Mouse (Mus musculus): Measurements from ENCODE around the gene Cyp2d11. TPM values are rescaled to one million over a fixed set of nuclear protein-coding genes. Genes with fewer than 3 reads are reported as not detected.
"Not testable (repeated sequence)": the region's sequence is repeated elsewhere in the genome, so short reads cannot be mapped to it uniquely, and the experiment has no call there.

Cyp2d11 gene
- polyA plus RNA-seq (2016; fragmentation: Nextera tagmentation; extraction: Ambion mirVana): not detected in 2 replicates

DNA sequence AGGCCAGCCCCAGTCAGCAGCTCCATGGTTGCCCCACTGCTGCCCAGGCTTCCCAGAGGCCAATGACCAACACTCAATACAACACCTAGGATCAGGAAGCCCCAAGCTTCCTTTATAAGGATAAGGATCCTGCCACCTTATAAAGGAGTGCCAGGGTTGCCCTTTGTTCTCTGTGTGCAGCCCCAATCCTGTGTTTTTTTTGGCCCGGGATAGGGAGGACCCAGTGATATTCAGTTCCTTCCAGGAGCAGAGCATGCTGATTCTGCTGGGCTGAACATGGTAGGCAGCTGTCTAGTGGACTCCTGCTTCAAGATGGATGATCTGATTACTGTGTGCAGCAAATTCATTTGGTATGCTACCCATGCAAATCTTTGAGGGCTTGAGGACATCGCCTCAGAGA is at the start of gene Cyp2d11:
Gene Cyp2d11, minus strand, starts transcription at position 101 of the 400 bp plus-strand sequence.
- not testable (repeated sequence) for H3K27ac ChIP-seq; H3K9me3 ChIP-seq; H3K27me3 ChIP-seq (ENCODE audit: insufficient read depth, poor library complexity, severe bottlenecking); H3K4me3 ChIP-seq; H3K36me3 ChIP-seq; DNase-seq (ENCODE audit: low spot score); H3K4me1 ChIP-seq (replicated peaks)
- WGBS: 88% methylated on average over 2 of the region's 2 CpGs

DNA sequence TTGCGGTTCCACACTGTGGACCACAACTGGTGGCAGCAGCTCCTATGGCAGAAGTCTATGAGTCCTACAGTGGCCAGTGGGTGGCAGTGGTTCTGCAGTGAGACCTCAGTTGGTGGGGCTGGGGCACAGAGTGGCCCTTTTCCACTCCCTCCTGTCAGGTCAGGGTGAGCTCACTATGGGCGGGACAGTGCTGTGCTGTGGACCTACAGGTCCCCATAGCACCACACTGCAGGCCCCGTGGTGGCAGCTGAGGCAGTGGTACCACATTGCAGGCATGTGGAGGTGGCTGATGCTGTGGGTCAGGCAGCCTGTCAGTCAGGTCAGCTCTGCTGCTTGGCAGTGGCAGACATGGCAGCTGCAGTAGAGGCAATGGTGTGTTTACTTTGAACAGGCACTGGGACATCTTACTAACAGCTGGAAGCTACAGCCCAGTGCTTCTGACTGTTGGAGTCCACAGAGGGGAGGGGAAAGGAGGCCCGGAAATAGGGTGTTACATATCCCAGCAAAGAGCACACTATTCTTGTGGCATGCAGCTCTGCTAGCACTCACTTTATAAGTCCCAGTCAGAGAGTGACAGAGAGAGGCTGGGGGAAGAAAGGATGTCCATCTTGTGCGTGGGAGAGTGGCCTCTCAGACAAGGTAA is 44.3 kb upstream of the Cyp2d11 start:
- no peak for DNase-seq (ENCODE audit: low spot score)
- no peak overlapping the region for H3K4me3 ChIP-seq
- peaks cover 15% of the 10 kb centered on the region for H3K9me3 ChIP-seq
- 73% methylated on average over 5 of the region's 5 CpGs for WGBS
- no peaks in the 10 kb centered on the region for H3K36me3 ChIP-seq
- 0 out of 2 replicates have a peak, but pooled peaks cover 2% of the 10 kb centered on the region for H3K4me1 ChIP-seq (replicated peaks)
- no peaks in the 10 kb centered on the region for H3K27me3 ChIP-seq (ENCODE audit: insufficient read depth, poor library complexity, severe bottlenecking)
- H3K27ac ChIP-seq: no peak overlapping the region

DNA sequence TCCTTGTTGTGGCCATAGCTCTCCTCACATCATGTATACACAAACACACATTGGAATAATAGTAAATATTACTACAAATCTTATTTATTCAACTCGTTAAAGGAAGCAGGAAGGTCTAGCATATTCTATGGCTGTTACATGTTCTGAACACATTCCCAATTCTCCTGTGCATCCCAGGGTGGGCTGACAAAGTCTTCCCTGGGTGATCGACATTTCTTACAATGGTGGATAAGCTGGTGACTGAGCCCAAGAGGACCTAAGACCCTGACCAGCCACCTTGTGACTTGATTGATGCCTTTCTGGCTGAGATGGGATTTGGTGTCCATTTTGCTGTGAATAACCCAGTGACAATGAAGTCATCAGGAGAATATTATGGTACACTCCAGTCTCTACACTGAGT is 41.8 kb upstream of the Cyp2d11 start:
- WGBS: 91% methylated on average over 2 of the region's 2 CpGs
- H3K9me3 ChIP-seq: peaks cover 30% of the 10 kb centered on the region

DNA sequence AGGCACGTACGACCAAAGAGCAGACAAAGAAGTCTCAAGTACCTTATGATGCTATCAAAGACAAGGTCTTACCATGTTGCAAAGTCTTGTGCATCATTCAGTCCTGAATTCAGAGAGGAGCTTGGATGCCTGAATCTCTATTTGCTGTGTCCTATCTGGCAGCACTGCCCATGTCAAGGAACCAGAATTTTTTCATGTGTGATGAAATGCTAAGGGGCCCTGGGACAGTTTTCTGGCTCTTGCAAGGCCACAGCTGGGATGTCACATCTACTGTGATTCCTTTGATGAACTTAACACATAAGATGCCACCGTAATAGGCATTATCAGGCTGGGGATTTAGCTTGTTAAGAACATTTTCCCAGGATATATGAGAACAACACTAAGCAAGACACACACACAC is 41.2 kb upstream of the Cyp2d11 start:
- Histone ChIP-seq H3K9me3 (peaks cover 35% of the 10 kb centered on the region), H3K4me3 (no peak overlapping the region), H3K27me3 (ENCODE audit: insufficient read depth, poor library complexity, severe bottlenecking) (no peaks in the 10 kb centered on the region), H3K36me3 (no peaks in the 10 kb centered on the region), H3K4me1 (replicated peaks) (0 out of 2 replicates have a peak, but pooled peaks cover 2% of the 10 kb centered on the region), H3K27ac (no peak overlapping the region)
- 82% methylated on average over 3 of the region's 3 CpGs for WGBS
- DNase-seq (ENCODE audit: low spot score): no peak

More for the DNA sequence above, 41.8 kb upstream of the Cyp2d11 start:
- no peak for DNase-seq (ENCODE audit: low spot score)
- Histone ChIP-seq H3K36me3 (no peaks in the 10 kb centered on the region), H3K4me1 (replicated peaks) (0 out of 2 replicates have a peak, but pooled peaks cover 2% of the 10 kb centered on the region), H3K27me3 (ENCODE audit: insufficient read depth, poor library complexity, severe bottlenecking) (no peaks in the 10 kb centered on the region), H3K27ac (no peak overlapping the region), H3K4me3 (no peak overlapping the region)

DNA sequence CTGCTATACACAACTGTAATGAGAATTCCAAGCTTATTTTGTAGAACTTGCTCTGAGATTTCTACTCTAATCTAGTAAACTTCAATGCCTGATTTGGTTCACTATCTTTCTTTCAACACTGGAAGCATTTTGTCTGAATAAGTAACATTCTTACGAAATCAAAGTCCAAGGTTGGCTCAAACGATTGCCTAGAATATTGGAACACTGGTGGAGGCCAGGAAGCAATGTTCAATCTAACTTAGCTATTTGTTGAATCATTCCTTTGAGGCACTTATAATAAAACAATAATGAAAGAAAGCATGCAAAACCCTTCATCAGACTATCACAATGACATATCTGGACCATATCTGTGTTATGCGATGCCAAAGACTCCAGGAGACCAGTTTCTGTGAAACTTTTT is 40.7 kb upstream of the Cyp2d11 start:
- 93% methylated on average over 3 of the region's 3 CpGs for WGBS
- H3K4me1 ChIP-seq (replicated peaks): 0 out of 2 replicates have a peak, but pooled peaks cover 2% of the 10 kb centered on the region
- no peak overlapping the region for H3K27ac ChIP-seq

DNA sequence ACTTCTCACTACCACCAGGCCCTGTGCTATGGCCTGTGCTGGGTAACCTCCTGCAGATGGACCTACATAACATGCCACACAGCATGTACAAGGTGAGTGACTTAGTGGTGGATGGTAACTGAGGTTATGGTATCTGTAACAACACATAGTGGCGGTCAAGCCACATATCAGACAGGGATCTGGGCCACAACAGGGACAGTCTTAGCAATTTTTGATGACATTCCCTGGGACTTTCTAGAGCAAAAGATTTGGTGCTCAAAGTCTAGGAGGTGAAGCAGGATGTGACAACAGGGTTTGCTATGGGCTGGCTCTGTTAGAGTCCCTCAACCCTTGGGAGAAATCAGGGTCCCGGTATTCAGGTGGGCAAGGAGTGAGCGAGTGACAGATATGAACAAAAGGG is 39.8 kb upstream of the Cyp2d11 start:
- WGBS: 94% methylated on average over 3 of the region's 3 CpGs
- no peaks in the 10 kb centered on the region for H3K27me3 ChIP-seq (ENCODE audit: insufficient read depth, poor library complexity, severe bottlenecking)
- H3K4me1 ChIP-seq (replicated peaks): 0 out of 2 replicates have a peak, but pooled peaks cover 2% of the 10 kb centered on the region
- peaks cover 47% of the 10 kb centered on the region for H3K9me3 ChIP-seq
- H3K27ac ChIP-seq: no peak overlapping the region
- DNase-seq (ENCODE audit: low spot score): no peak
- no peak overlapping the region for H3K4me3 ChIP-seq
- no peaks in the 10 kb centered on the region for H3K36me3 ChIP-seq

More for the DNA sequence above, 40.7 kb upstream of the Cyp2d11 start:
- Histone ChIP-seq H3K27me3 (ENCODE audit: insufficient read depth, poor library complexity, severe bottlenecking) (no peaks in the 10 kb centered on the region), H3K9me3 (peaks cover 40% of the 10 kb centered on the region), H3K36me3 (no peaks in the 10 kb centered on the region), H3K4me3 (no peak overlapping the region)
- no peak for DNase-seq (ENCODE audit: low spot score)

DNA sequence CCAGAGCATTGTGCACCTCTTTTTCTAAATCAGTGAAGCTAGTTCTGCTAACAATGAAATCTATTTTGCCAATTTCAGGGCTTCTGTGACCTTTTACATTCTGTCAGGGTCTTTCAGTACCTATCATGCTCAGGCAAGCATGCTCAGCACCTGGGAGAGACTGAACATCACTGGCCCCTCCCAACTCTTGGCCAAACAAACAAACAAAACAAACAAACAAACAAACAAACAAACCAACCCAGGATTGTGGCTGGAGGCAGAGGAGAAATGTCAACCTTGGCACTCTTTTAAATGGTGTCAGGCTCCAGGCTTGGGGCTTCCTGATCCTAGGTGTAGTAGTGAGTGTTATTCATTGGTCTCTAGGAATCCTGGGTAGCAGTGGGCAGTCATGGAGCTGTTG is 39.3 kb upstream of the Cyp2d11 start, which contains the start of gene Cyp2d9:
Gene Cyp2d9, plus strand, starts transcription at position 301 of the 400 bp plus-strand sequence.
- Histone ChIP-seq H3K4me1 (replicated peaks) (0 out of 2 replicates have a peak, but pooled peaks cover 2% of the 10 kb centered on the region), H3K4me3 (no peak within 1 kb of the TSS), H3K27me3 (ENCODE audit: insufficient read depth, poor library complexity, severe bottlenecking) (no peaks in the 10 kb centered on the region), H3K27ac (no peak within 1 kb of the TSS), H3K9me3 (peaks cover 51% of the 10 kb centered on the region), H3K36me3 (no peaks in the 10 kb centered on the region)
- DNase-seq (ENCODE audit: low spot score): no peak

DNA sequence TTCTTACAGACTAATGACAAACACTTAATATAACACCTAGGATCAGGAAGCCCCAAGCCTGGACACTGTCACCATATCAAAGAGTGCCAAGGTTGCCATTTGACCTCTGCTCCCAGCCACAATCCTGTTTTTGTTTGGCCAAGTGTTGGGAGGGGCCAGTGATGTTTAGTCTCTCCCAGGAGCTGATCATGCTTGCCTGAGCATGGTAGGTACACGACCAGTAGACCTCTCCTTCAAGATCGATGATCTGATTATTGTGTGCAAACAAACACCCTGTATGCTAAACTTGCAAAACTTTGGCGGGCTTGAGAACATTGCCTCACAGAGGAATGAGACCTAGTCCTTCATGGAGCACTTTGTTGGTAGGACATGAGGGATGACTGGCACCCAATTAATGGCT is 29.6 kb upstream of the Cyp2d11 start:
- Histone ChIP-seq H3K4me1 (replicated peaks) (no peaks in the 10 kb centered on the region), H3K4me3 (no peak overlapping the region), H3K9me3 (0 out of 2 replicates have a peak, but pooled peaks cover 7% of the 10 kb centered on the region), H3K27me3 (ENCODE audit: insufficient read depth, poor library complexity, severe bottlenecking) (no peaks in the 10 kb centered on the region), H3K27ac (no peak overlapping the region), H3K36me3 (no peaks in the 10 kb centered on the region)
- no peak for DNase-seq (ENCODE audit: low spot score)
- WGBS: 80% methylated on average over 3 of the region's 3 CpGs

DNA sequence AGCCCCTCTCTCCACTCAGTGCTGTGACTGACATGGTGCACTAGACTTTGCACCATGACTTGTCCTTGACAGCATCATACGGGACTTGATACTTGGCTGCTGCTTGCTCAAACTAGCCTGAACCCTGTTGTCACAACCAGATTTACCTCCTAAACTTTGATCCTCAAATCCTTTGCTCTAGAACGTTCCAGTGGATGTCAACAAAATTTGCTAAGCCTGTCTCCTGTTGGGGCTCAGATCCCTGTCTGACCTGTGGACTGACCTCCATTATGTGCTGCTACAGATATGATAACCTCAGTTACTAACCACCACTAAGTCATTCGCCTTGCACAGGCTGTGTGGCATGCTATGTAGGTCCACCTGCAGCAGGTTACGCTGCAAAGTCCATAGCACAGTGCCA is 29.1 kb upstream of the Cyp2d11 start:
- H3K4me1 ChIP-seq (replicated peaks): no peaks in the 10 kb centered on the region
- no peak overlapping the region for H3K27ac ChIP-seq
- 0 out of 2 replicates have a peak, but pooled peaks cover 4% of the 10 kb centered on the region for H3K9me3 ChIP-seq
- no peak overlapping the region for H3K4me3 ChIP-seq
- no peaks in the 10 kb centered on the region for H3K36me3 ChIP-seq
- 81% methylated on average over 4 of the region's 4 CpGs for WGBS
- DNase-seq (ENCODE audit: low spot score): no peak
- no peaks in the 10 kb centered on the region for H3K27me3 ChIP-seq (ENCODE audit: insufficient read depth, poor library complexity, severe bottlenecking)

DNA sequence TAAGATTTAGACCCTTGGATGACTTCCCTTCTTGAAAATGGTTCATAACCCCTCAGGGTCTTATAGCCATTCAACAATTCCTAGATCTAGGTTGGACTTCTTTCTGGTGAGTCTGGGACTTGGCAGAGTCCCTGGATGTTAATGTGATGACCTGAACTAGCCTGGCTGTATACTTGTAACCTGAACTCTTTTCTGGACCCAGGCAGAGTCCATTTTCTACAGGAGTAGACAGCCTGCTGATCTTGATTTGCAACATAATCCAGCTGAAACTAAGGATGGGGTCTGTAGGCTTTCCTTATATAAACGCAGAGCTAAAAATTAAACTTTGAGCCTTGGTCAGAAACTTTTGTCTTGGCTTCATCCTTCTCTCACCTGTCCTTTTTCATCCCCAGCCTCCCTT is 24.8 kb upstream of the Cyp2d11 start:
- no peak overlapping the region for H3K4me3 ChIP-seq
- H3K4me1 ChIP-seq (replicated peaks): peaks cover 10% of the 10 kb centered on the region
- H3K27me3 ChIP-seq (ENCODE audit: insufficient read depth, poor library complexity, severe bottlenecking): no peaks in the 10 kb centered on the region
- no peaks in the 10 kb centered on the region for H3K9me3 ChIP-seq
- 74% methylated on average over 1 of the region's 1 CpGs for WGBS
- no peaks in the 10 kb centered on the region for H3K36me3 ChIP-seq
- H3K27ac ChIP-seq: no peak overlapping the region
- DNase-seq (ENCODE audit: low spot score): no peak

DNA sequence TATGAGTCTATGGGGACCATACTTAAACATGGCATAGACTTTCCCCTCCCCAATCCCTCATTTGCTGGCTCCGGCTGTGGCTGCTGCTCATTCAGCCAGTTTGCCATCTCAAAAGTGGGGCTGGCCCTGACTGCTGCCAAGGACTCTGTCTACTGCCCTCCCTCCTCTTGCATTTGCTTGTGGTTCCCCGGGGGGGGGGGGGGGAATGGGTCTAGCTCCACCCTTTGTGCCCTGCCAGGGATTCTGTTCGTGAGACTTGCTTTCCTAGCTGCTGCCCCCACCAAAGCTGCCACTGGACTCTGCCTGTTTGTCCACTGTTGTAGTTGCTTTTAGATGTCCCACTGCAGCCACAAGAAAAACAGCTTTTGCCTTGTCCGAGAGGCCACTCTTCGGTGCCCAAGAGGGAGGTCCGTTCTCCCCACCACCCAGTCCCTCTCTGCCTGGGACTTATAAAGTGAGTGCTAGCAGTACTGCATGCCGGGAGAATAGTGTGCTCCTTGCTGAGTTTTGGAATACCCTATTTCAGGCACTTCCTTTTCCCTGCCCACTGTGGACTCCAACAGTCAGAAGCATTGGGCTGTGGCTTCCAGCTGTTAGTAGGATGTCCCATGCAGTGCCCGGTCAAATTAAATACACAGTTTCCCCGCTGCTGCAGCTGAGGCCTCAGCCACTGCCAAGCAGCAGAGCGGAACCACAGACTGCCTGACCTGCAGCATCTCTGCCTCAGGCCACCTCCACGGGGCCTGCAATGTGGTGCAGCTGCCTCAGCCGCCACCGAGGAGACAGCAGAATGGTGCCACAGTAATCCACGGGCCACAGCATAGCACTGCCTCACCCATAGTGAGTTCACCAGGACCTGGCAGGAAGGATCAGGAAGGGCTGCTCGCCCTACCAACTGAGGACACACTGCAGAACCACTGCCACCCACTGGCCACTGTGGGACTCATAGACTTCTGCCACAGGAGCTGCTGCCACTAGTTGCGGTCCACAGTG is 23.3 kb upstream of the Cyp2d11 start:
- Histone ChIP-seq H3K36me3 (no peaks in the 10 kb centered on the region), H3K9me3 (no peaks in the 10 kb centered on the region), H3K4me3 (peak overlapping the region; percentile 24), H3K27ac (peak overlapping the region; percentile 60), H3K4me1 (replicated peaks) (peaks cover 10% of the 10 kb centered on the region), H3K27me3 (ENCODE audit: insufficient read depth, poor library complexity, severe bottlenecking) (no peaks in the 10 kb centered on the region)
- 20% methylated on average over 16 of the region's 16 CpGs for WGBS
- DNase-seq (ENCODE audit: low spot score): peak; percentile 78

DNA sequence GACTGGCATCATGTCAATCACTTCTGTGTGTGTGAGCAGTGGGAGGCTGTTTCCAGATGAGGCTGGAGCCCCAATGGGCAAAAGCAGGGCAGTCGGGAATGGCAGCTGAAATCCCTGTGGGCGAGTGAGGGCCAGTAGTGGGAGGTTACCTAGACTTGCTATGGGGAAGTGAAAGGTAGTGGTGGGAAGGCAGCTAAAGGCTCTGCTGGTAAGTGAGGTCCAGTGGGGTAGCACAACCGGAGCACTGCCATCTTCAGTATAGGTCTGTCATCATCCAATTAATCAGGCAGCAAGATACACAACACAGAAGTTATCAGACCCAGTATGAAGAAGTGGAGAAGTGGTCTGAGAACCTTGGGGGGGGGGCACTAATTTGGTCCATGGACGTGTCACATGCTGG is 13.7 kb upstream of the Cyp2d11 start:
- 83% methylated on average over 4 of the region's 4 CpGs for WGBS
- no peak overlapping the region for H3K4me3 ChIP-seq
- DNase-seq (ENCODE audit: low spot score): no peak

DNA sequence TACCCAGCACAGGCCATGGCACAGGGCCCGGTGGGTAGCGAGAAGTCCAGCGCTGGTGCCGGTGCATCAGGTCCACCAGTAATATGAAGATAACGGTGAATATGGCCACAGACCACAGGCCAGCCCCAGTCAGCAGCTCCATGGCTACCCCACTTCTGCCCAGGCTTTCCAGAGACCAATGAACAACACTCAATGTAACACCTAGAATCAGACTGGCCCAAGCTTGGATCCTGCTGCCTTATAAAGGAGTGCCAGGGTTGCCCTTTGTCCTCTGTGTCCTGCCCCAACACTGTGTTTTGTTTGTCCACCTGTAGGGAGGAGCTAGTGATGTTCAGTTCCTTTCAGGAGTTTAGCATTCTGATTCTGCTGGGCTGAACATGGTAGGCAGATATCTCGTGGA is 13.2 kb upstream of the Cyp2d11 start, which contains the start of gene Cyp2d10:
Gene Cyp2d10, minus strand, starts transcription at position 215 of the 400 bp plus-strand sequence.
- Histone ChIP-seq H3K4me1 (replicated peaks) (no peaks in the 10 kb centered on the region), H3K4me3 (no peak within 1 kb of the TSS), H3K27me3 (ENCODE audit: insufficient read depth, poor library complexity, severe bottlenecking) (no peaks in the 10 kb centered on the region), H3K27ac (no peak within 1 kb of the TSS), H3K9me3 (no peaks in the 10 kb centered on the region), H3K36me3 (no peaks in the 10 kb centered on the region)
- 94% methylated on average over 6 of the region's 6 CpGs for WGBS
- DNase-seq (ENCODE audit: low spot score): no peak

More for the DNA sequence above, 13.7 kb upstream of the Cyp2d11 start:
- no peaks in the 10 kb centered on the region for H3K4me1 ChIP-seq (replicated peaks)
- no peaks in the 10 kb centered on the region for H3K27me3 ChIP-seq (ENCODE audit: insufficient read depth, poor library complexity, severe bottlenecking)
- no peak overlapping the region for H3K27ac ChIP-seq
- no peaks in the 10 kb centered on the region for H3K36me3 ChIP-seq
- H3K9me3 ChIP-seq: no peaks in the 10 kb centered on the region
